Mouse (Mus musculus): ENCODE data around the gene Zfp697. TPM values are rescaled to one million over a fixed set of nuclear protein-coding genes. Genes with fewer than 3 reads are reported as not detected.

The Zfp697 gene
- polyA plus RNA-seq (2017; shearing (Covaris generic)) = 1 to 10 TPM in 1 of 2 experiments, under 1 TPM in 1; 0.42 to 1.2 TPM

DNA sequence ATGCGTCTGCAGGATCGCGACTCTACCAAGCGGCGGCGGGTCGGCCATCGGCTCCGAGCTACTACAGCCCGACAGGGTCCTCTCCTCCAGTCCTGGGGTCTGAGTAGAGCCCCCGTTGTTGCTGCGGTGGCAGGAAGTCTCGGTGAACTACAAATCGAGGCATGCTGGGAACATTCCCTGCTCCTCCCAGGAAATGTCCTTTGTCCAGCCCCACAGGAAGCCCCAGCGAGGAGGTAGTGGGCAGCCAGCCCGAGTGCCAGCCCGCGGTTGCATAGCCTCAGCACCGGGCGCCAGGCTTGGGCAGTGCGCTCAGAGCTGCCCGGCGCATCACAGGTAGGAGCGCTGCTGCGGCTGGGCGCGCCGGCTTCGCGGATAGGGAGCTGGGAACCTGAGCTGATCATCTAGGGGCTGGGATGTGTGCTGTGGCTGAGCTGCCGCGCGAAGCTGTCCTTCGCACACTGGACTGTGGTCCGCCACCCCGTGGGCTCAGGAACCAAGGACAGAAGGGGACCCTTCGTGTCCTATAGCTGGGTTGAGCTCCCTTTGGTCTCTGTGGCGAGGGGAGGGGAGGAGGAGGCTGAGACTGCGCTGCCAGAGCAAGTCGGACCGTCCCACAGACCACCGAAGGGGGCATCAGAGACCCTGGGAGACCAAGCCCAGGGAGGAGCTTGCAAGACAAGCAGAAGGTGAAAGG, at the start of gene Zfp697:
Gene Zfp697 (plus strand): TSS at position 216 of the 694 bp plus-strand sequence.

DNA sequence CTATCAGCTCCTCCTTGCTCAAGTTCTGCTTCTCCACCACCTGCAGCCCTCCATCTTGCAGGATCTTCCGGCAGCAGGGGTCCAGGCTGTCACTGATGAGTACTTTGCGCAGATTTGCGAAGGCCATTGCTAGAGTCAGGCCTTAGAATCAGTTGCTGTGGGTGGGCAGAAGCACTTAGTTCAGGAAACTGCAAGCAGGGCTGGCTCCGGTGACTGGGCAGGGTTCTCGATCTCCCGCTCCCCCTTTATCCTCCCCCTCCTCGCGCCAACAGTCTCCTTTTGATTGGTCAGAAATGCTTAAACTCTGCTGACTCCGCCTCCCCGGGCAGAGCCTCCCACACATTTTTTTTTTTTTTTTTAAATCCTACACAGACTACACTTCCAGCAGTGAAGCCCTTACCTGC, 42.6 kb upstream of the Zfp697 start, which contains the start of gene Phgdh:
Gene Phgdh (minus strand): TSS at position 285 of the 404 bp plus-strand sequence.

DNA sequence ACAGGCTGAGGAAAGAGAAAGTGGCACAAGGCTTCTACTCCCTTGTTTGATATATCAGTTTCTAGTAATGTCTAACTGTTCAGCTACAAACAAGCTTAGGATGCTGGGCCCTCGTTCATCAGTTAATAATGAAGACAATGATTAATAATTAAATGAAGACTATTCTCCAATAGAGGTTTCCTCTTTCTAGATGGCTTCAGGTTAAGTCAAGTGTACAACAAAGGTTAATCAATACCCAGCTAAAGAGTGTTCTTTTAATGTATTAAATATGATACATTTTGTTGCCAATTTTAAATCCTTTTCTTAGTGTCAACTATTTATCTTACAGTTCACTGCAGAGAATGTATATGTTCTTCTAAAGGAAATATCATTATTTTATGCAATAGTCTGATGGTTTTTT, 74.8 kb downstream of the Zfp697 start, which contains the start of gene Gm4450:
Gene Gm4450 (minus strand): TSS at position 101 of the 400 bp plus-strand sequence.

DNA sequence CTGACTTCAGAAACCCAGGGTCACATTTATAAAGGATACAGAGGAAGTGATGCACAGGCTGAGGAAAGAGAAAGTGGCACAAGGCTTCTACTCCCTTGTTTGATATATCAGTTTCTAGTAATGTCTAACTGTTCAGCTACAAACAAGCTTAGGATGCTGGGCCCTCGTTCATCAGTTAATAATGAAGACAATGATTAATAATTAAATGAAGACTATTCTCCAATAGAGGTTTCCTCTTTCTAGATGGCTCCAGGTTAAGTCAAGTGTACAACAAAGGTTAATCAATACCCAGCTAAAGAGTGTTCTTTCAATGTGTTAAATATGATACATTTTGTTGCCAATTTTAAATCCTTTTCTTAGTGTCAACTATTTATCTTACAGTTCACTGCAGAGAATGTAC, 128.2 kb downstream of the Zfp697 start, which contains the start of gene Hsd3b4:
Gene Hsd3b4 (minus strand): TSS at position 101 of the 400 bp plus-strand sequence.

DNA sequence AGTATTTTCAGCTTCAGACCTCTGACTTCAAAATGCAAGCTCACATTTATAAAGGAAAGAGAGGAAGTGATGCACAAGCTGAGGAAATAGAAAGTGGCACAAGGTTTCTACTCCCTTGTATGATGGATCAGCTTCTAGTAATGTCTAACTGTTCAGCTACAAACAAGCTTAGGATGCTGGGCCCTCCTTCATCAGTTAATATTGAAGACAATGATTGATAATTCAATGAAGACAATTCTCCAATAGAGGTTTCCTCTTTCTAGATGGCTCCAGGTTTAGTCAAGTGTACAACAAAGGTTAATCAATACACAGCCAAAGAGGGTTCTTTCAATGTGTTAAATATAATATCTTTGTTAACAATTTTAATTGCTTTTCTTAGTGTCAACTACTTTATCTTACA, 206.4 kb downstream of the Zfp697 start, which contains the start of gene Gm10681:
Gene Gm10681 (minus strand): TSS at position 101 of the 400 bp plus-strand sequence.

DNA sequence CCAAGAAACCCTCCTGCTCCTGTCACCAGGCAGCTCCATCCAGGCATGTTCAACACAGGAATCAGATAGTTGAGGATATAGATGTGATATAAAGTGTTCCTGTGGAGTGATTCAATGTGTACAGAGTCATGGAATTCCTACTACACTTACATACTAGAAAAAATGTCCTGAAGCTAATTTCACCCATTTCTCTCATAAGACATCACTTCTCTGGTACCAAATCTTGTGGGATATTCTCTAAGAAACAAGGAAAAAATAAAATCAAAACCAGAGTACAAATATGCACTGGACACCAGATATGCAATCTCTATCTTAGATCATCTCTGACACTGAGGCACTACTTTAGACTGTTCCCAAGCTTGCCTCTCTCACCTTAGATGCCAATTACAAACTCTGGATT, 247.9 kb downstream of the Zfp697 start, which contains the start of gene Hsd3b5:
Gene Hsd3b5 (minus strand): TSS at position 101 of the 400 bp plus-strand sequence.

DNA sequence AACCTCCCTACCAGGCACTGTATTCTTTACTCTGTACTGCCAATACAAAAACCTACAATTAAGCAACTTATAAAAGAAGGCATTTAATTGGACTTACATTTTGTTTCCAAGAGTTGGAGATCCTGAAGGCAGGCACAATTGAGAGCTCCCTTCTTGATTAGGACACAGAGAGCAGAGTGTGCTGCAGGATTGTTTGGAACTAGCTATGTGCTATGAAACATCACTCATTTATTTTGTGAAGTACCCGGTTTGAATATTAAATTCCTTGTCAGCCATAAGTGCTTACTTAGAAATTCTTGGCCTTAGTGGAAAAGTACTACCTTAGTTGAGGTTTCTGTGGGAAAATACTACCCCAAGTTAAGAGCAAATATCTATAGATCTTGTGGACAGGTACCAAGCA, 342.1 kb downstream of the Zfp697 start, which contains the start of gene Hsd3b2:
Gene Hsd3b2 (minus strand): TSS at position 168 of the 400 bp plus-strand sequence.

Other genes with a start within 250 kb of the Zfp697 start
- gene Adam30, start 221.8 kb upstream of the Zfp697 start, polyA plus RNA-seq (2017; shearing (Covaris generic)) = under 1 TPM; 0.18 to 0.23 TPM
- not detected for gene Reg4, start 160.3 kb upstream of the Zfp697 start, polyA plus RNA-seq (2017; shearing (Covaris generic))
- under 1 TPM; 0.14 to 0.72 TPM for gene Hmgcs2, start 102.0 kb upstream of the Zfp697 start, polyA plus RNA-seq (2017; shearing (Covaris generic))
- gene Phgdh, start 42.5 kb upstream of the Zfp697 start, polyA plus RNA-seq (2017; shearing (Covaris generic)) = 100 to 1,000 TPM; 149 to 165 TPM
- gene Gm4450, start 74.7 kb downstream of the Zfp697 start, polyA plus RNA-seq (2017; shearing (Covaris generic)) = 1 to 10 TPM in 1 of 2 experiments, not detected in 1; 1.2 TPM
- gene Hsd3b4, start 128.1 kb downstream of the Zfp697 start, polyA plus RNA-seq (2017; shearing (Covaris generic)) = not detected
- not detected for gene Gm10681, start 206.3 kb downstream of the Zfp697 start, polyA plus RNA-seq (2017; shearing (Covaris generic))
- not detected for gene Hsd3b5, start 247.8 kb downstream of the Zfp697 start, polyA plus RNA-seq (2017; shearing (Covaris generic))